Mouse (Mus musculus) left cerebral cortex, postnatal 10 days (tissue): ENCODE measurements at regions not wholly inside any gene's neighbourhood (a gene's known extent, or its start where the extent isn't known, plus 50 kb on each side); places are given as distances from the start of the nearest gene placed in this dataset.

Source experiments
- DNase-seq, 2 experiments: peaks; one replicate each; pipeline ENCODE4 v3.0.0; 2021 to 2022; ENCODE audit warnings: low spot score in 2 of 2, mixed read lengths in 1 of 2; ENCODE audit errors: extremely low spot score in 1 of 2
- intact Hi-C: fragments of 180-260 bp; cut with DNase I; formaldehyde crosslinking; loops from one replicate; pipeline ENCODE4 v1.15.1; 2025

- intact Hi-C loops, result no loop called here
- peak in 1 of 2 experiments; percentile 1 for DNase-seq
These were observed 647.8 kb upstream of the Cntnap5b start for GRCm38 (mm10) chr1:99124796-99125195.

GRCm38 (mm10) chr1:99134129-99134528, 638.4 kb upstream of the Cntnap5b start:
- DNase-seq, result no peak
- intact Hi-C loops, result no loop called here

GRCm38 (mm10) chr1:99137516-99137915, 635.0 kb upstream of the Cntnap5b start:
- no peak for DNase-seq
- intact Hi-C loops, result no loop called here

- intact Hi-C loops, result no loop called here
- no peak for DNase-seq
These were observed 611.9 kb upstream of the Cntnap5b start for GRCm38 (mm10) chr1:99160620-99161019.
